ENCODE assay signal across 26 mouse cellular contexts in genomic region chr13:98894900-98895299, GRCm38 (mm10). TPM values are rescaled to one million over a fixed set of nuclear protein-coding genes. Genes with fewer than 3 reads are reported as not detected.
A peak's percentile ranks its signal among the peaks of the same experiment; 100 is the strongest.
DNase-seq lines count a peak whose midpoint lies in the region; ATAC-seq and TF ChIP-seq lines count a peak whose summit lies in the region.
"Had no signal": no experiment of that assay in that cellular context is flagged by ENCODE, and none has a peak within 500 bp of the region (broad histone marks: within the 10 kb centered on the region; RNA-seq: fewer than 3 reads in every experiment).

No protein-coding gene starts in this region.

- H3K27me3 ChIP-seq in midbrain, postnatal 0 days (ENCODE audit: insufficient read depth, low read length): no peaks in the 10 kb centered on the region
- no peaks in the 10 kb centered on the region for H3K27me3 ChIP-seq in midbrain, embryonic 13.5 days
- H3K27me3 ChIP-seq: embryonic facial prominence, embryonic 13.5 days; forebrain, embryonic 12.5 days; forebrain, embryonic 15.5 days; heart, embryonic 13.5 days; hindbrain, embryonic 12.5 days; hindbrain, embryonic 15.5 days had no signal

- TF ChIP-seq POLR2A in brain, embryonic 14.5 days (IDR thresholded peaks at IDR 0.05; ENCODE audit: borderline replicate concordance, extremely low read depth, insufficient read depth, insufficient read length, poor library complexity, severe bottlenecking): no peak

- TF ChIP-seq CTCF in layer of hippocampus, adult 2 months (conservative IDR thresholded peaks at IDR 0.05): no peak
- TF ChIP-seq CTCF in midbrain, postnatal 0 days (IDR thresholded peaks at IDR 0.05): no peak
- no peak for TF ChIP-seq CTCF in brain, embryonic 14.5 days (IDR thresholded peaks at IDR 0.05; ENCODE audit: borderline replicate concordance, extremely low read depth, insufficient read depth, insufficient read length)

- WGBS in midbrain, postnatal 0 days: 42% methylated on average over 2 of the region's 2 CpGs
- 47% methylated on average over 2 of the region's 2 CpGs for WGBS in midbrain, embryonic 13.5 days

- 0 out of 2 replicates have a peak, but pooled peaks cover 3% of the 10 kb centered on the region for H3K4me1 ChIP-seq in midbrain, postnatal 0 days (ENCODE audit: insufficient read depth, low read length)
- H3K4me1 ChIP-seq in midbrain, embryonic 13.5 days (replicated peaks): peaks cover 48% of the 10 kb centered on the region

- no peak for ATAC-seq in midbrain, postnatal 0 days (ENCODE audit: low FRiP score)
- ATAC-seq in midbrain, embryonic 13.5 days: no peak
- ATAC-seq: forebrain, embryonic 15.5 days had no signal

- no peak overlapping the region for H3K4me2 ChIP-seq in midbrain, postnatal 0 days (ENCODE audit: low read depth, low read length, poor library complexity, severe bottlenecking)
- no peak overlapping the region for H3K4me2 ChIP-seq in midbrain, embryonic 13.5 days (replicated peaks)
- H3K4me2 ChIP-seq: embryonic facial prominence, embryonic 13.5 days; forebrain, embryonic 12.5 days; forebrain, embryonic 15.5 days; heart, embryonic 13.5 days; hindbrain, embryonic 12.5 days; hindbrain, embryonic 15.5 days had no signal

- no peaks in the 10 kb centered on the region for H3K36me3 ChIP-seq in midbrain, postnatal 0 days (ENCODE audit: insufficient read depth, low read length)
- H3K36me3 ChIP-seq in midbrain, embryonic 13.5 days: no peaks in the 10 kb centered on the region
- H3K36me3 ChIP-seq: embryonic facial prominence, embryonic 13.5 days; forebrain, embryonic 15.5 days; heart, embryonic 13.5 days; hindbrain, embryonic 12.5 days; hindbrain, embryonic 15.5 days had no signal

- DNase-seq in layer of hippocampus, adult 2 months (ENCODE audit: low spot score in 2 of 2): peak in 1 of 2 experiments; percentile 38
- DNase-seq in layer of hippocampus, adult 9-10 months (ENCODE audit: low spot score): no peak
- peak; percentile 20 for DNase-seq in midbrain, postnatal 0 days (ENCODE audit: low spot score)
- DNase-seq in brain, embryonic 14.5 days (ENCODE audit: low read depth): peak; percentile 42
- DNase-seq in B cell, adult 2 months: no peak
- DNase-seq: adrenal gland, postnatal 10 days; adrenal gland, postnatal 36 days; cerebellum, adult 11-12 months; cerebellum, adult 8-10 months; cerebellum, postnatal 10 days; cerebellum, postnatal 36 days; embryo, embryonic 11 days; gastrocnemius, adult 2 months; gastrocnemius, postnatal 14 days; heart, adult 18-20 months; heart, postnatal 14 days; heart, postnatal 4 days had no signal

- no peak overlapping the region for H3K9ac ChIP-seq in midbrain, postnatal 0 days (replicated peaks; ENCODE audit: low read length, poor library complexity, severe bottlenecking)
- no peak overlapping the region for H3K9ac ChIP-seq in midbrain, embryonic 13.5 days (replicated peaks)
- H3K9ac ChIP-seq: embryonic facial prominence, embryonic 13.5 days; forebrain, embryonic 12.5 days; forebrain, embryonic 15.5 days; heart, embryonic 13.5 days; hindbrain, embryonic 12.5 days; hindbrain, embryonic 15.5 days had no signal

- no peaks in the 10 kb centered on the region for H3K9me3 ChIP-seq in midbrain, postnatal 0 days (ENCODE audit: low read length)
- H3K9me3 ChIP-seq in midbrain, embryonic 13.5 days: no peaks in the 10 kb centered on the region
- H3K9me3 ChIP-seq: embryonic facial prominence, embryonic 10.5 days; embryonic facial prominence, embryonic 13.5 days; forebrain, embryonic 12.5 days; forebrain, embryonic 15.5 days; heart, embryonic 13.5 days; hindbrain, embryonic 12.5 days; hindbrain, embryonic 15.5 days had no signal

- H3K4me3 ChIP-seq in layer of hippocampus, adult 2 months: no peak overlapping the region
- no peak overlapping the region for H3K4me3 ChIP-seq in midbrain, postnatal 0 days (ENCODE audit: low read depth, low read length)
- no peak overlapping the region for H3K4me3 ChIP-seq in midbrain, embryonic 13.5 days (replicated peaks)
- H3K4me3 ChIP-seq: embryonic facial prominence, embryonic 10.5 days; embryonic facial prominence, embryonic 13.5 days; erythroblast, embryonic 14.5 days; forebrain, embryonic 12.5 days; forebrain, embryonic 15.5 days; gastrocnemius, adult 2 months; heart, embryonic 13.5 days; hindbrain, embryonic 12.5 days; hindbrain, embryonic 15.5 days had no signal

- peak overlapping the region; percentile 33; the same call in 1 of the 2 replicates for H3K27ac ChIP-seq in layer of hippocampus, adult 2 months
- H3K27ac ChIP-seq in midbrain, postnatal 0 days (ENCODE audit: low read depth, low read length): no peak overlapping the region
- no peak overlapping the region for H3K27ac ChIP-seq in midbrain, embryonic 13.5 days
- H3K27ac ChIP-seq: embryonic facial prominence, embryonic 10.5 days; embryonic facial prominence, embryonic 13.5 days; forebrain, embryonic 12.5 days; forebrain, embryonic 15.5 days; heart, embryonic 13.5 days; hindbrain, embryonic 12.5 days; hindbrain, embryonic 15.5 days had no signal

RNA-seq across cellular contexts. Expression of gene Tnpo1, which starts 31.3 kb away (rescaled TPM):
- total RNA-seq in layer of hippocampus, adult 2 months (2021): 10 to 100 TPM; 61.7 to 68.5 TPM
- 78.8 and 85.8 TPM in 2 replicates for total RNA-seq in midbrain, postnatal 0 days (2014; rRNA removed)
- polyA plus RNA-seq in midbrain, postnatal 0 days (2015; fragmentation: Nextera tagmentation; extraction: Ambion mirVana): 16.6 and 20.1 TPM in 2 replicates
- 70.3 and 71.4 TPM in 2 replicates for polyA plus RNA-seq in midbrain, embryonic 13.5 days (2015; fragmentation: Nextera tagmentation; extraction: Ambion mirVana)
- 63.1 and 69.2 TPM in 2 replicates for polyA plus RNA-seq in brain, embryonic 14.5 days (2012; rRNA removed)

Comparison
In these comparisons a context has a peak if more than half of its experiments do, and no peak if none do; other contexts are left out.
1. DNase-seq: peak in midbrain, postnatal 0 days (single experiment) and brain, embryonic 14.5 days (single experiment); none in layer of hippocampus, adult 9-10 months (single experiment) and B cell, adult 2 months (0 of 2).